Comparison of ENCODE assay signal across 20 mouse cellular contexts in the genomic region with DNA sequence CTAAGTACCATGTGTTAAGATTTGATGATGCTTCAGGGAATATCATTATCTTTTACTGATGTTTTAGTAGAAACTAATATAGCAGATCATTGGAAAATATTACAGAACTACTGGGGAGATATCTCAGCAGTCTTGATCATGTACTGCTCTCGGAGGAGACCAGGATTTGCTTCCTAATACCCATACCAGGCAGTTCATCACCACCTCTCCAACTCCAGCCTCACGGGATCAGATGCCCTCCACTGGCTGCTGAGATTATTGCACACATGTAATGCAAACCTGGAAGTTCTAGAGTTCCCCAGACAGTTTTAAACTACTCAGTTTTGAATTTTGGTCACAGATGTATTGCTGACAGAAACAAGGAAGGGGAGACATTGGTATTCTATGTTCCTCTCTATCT. TPM values are rescaled to one million over a fixed set of nuclear protein-coding genes. Genes with fewer than 3 reads are reported as not detected.
A peak's percentile ranks its signal among the peaks of the same experiment; 100 is the strongest.
DNase-seq lines count a peak whose midpoint lies in the region; ATAC-seq and TF ChIP-seq lines count a peak whose summit lies in the region.
"Had no signal": no experiment of that assay in that cellular context is flagged by ENCODE, and none has a peak within 500 bp of the region (broad histone marks: within the 10 kb centered on the region; RNA-seq: fewer than 3 reads in every experiment).

No protein-coding gene starts in this region.

- no peak for DNase-seq in cerebellum, adult 2 months
- DNase-seq in cerebellum, adult 11-12 months = no peak
- DNase-seq in hindbrain, postnatal 0 days (ENCODE audit: low spot score) = no peak
- no peak for DNase-seq in hindbrain, embryonic 10.5 days (ENCODE audit: low spot score)
- no peak for DNase-seq in lung, embryonic 14.5 days
- DNase-seq in lung, postnatal 4 days = no peak
- no peak for DNase-seq in Patski (ENCODE audit: low read depth, low spot score)
- no peak for DNase-seq in urinary bladder, postnatal 10 days (ENCODE audit: low spot score)
- DNase-seq: adrenal gland, adult 8-10 months; gastrocnemius, postnatal 10 days; kidney, postnatal 25 days; left cerebral cortex, postnatal 4 days; lung, postnatal 10 days; thymus, adult 18-20 months had no signal

- no peak overlapping the region for H3K4me2 ChIP-seq in hindbrain, postnatal 0 days (ENCODE audit: low read depth, low read length)
- no peak overlapping the region for H3K4me2 ChIP-seq in lung, embryonic 14.5 days
- H3K4me2 ChIP-seq: forebrain, embryonic 12.5 days; liver, embryonic 11.5 days; midbrain, embryonic 12.5 days had no signal

- no peaks in the 10 kb centered on the region for H3K36me3 ChIP-seq in hindbrain, postnatal 0 days (ENCODE audit: insufficient read depth, low read length)
- H3K36me3 ChIP-seq in hindbrain, embryonic 10.5 days = no peaks in the 10 kb centered on the region
- H3K36me3 ChIP-seq in lung, embryonic 14.5 days (ENCODE audit: insufficient read depth) = no peaks in the 10 kb centered on the region
- H3K36me3 ChIP-seq: forebrain, embryonic 12.5 days; midbrain, embryonic 12.5 days had no signal

- POLR2A ChIA-PET in Patski (lab: Charles Lee) = no interaction called here

- in situ Hi-C loops in Patski (cut with MboI; ENCODE audit: low pct_unique_long_range_greater_than_20kb) = no loop called here

- WGBS in cerebellum, adult 2 months = 42% methylated on average over 2 of the region's 2 CpGs
- 60% methylated on average over 2 of the region's 2 CpGs for WGBS in hindbrain, postnatal 0 days
- WGBS in hindbrain, embryonic 10.5 days = 53% methylated on average over 2 of the region's 2 CpGs
- 46% methylated on average over 2 of the region's 2 CpGs for WGBS in lung, embryonic 14.5 days

- no peak for ATAC-seq in hindbrain, postnatal 0 days
- ATAC-seq in lung, embryonic 14.5 days (ENCODE audit: insufficient read depth) = no peak
- ATAC-seq in Patski = no peak

- no peak overlapping the region for H3K27ac ChIP-seq in cerebellum, adult 2 months (ENCODE audit: insufficient read depth, low read length)
- H3K27ac ChIP-seq in hindbrain, postnatal 0 days = no peak overlapping the region
- no peak overlapping the region for H3K27ac ChIP-seq in hindbrain, embryonic 10.5 days
- H3K27ac ChIP-seq in lung, embryonic 14.5 days (ENCODE audit: low read depth) = no peak overlapping the region
- H3K27ac ChIP-seq: forebrain, embryonic 12.5 days; midbrain, embryonic 12.5 days had no signal

- H3K4me3 ChIP-seq in cerebellum, adult 2 months (replicated peaks; ENCODE audit: insufficient read depth, low read depth, low read length) = no peak overlapping the region
- no peak overlapping the region for H3K4me3 ChIP-seq in hindbrain, postnatal 0 days (ENCODE audit: low read length)
- H3K4me3 ChIP-seq in hindbrain, embryonic 10.5 days = no peak overlapping the region
- no peak overlapping the region for H3K4me3 ChIP-seq in lung, embryonic 14.5 days (ENCODE audit: low read depth, low read length)
- H3K4me3 ChIP-seq: forebrain, embryonic 12.5 days; midbrain, embryonic 12.5 days had no signal

- peak; percentile 30; the same call in 1 of the 2 replicates for TF ChIP-seq CTCF in cerebellum, adult 2 months (IDR thresholded peaks at IDR 0.05; ENCODE audit: borderline replicate concordance, insufficient read depth, low read depth, low read length)
- TF ChIP-seq CTCF in hindbrain, postnatal 0 days (IDR thresholded peaks at IDR 0.05; ENCODE audit: low read depth) = peak; percentile 31; the same call in 1 of the 2 replicates
- TF ChIP-seq CTCF in lung, embryonic 14.5 days (IDR thresholded peaks at IDR 0.05; ENCODE audit: low read depth) = peak; percentile 43
- peak; percentile 41 for TF ChIP-seq CTCF in Patski (IDR thresholded peaks at IDR 0.05)

- no peak for TF ChIP-seq POLR2A in cerebellum, adult 2 months (IDR thresholded peaks at IDR 0.05; ENCODE audit: borderline replicate concordance, insufficient read depth, low read length)

- H3K9me3 ChIP-seq in hindbrain, postnatal 0 days (ENCODE audit: low read length) = no peaks in the 10 kb centered on the region
- H3K9me3 ChIP-seq in hindbrain, embryonic 10.5 days = no peaks in the 10 kb centered on the region
- no peaks in the 10 kb centered on the region for H3K9me3 ChIP-seq in lung, embryonic 14.5 days (ENCODE audit: low read depth, low read length)
- H3K9me3 ChIP-seq: forebrain, embryonic 12.5 days; midbrain, embryonic 12.5 days had no signal

- H3K9ac ChIP-seq in hindbrain, postnatal 0 days (replicated peaks; ENCODE audit: low read length) = no peak overlapping the region
- H3K9ac ChIP-seq in lung, embryonic 14.5 days = no peak overlapping the region
- H3K9ac ChIP-seq: forebrain, embryonic 12.5 days; midbrain, embryonic 12.5 days had no signal

- H3K4me1 ChIP-seq in cerebellum, adult 2 months (ENCODE audit: control insufficient read depth, insufficient read depth, low read length) = no peaks in the 10 kb centered on the region
- H3K4me1 ChIP-seq in hindbrain, postnatal 0 days (ENCODE audit: insufficient read depth, low read length) = no peaks in the 10 kb centered on the region
- no peaks in the 10 kb centered on the region for H3K4me1 ChIP-seq in hindbrain, embryonic 10.5 days (replicated peaks)
- H3K4me1 ChIP-seq in lung, embryonic 14.5 days (ENCODE audit: insufficient read depth) = no peaks in the 10 kb centered on the region
- H3K4me1 ChIP-seq: forebrain, embryonic 12.5 days; midbrain, embryonic 12.5 days had no signal

- H3K27me3 ChIP-seq in cerebellum, adult 2 months (ENCODE audit: control insufficient read depth, insufficient read depth, low read length) = no peaks in the 10 kb centered on the region
- no peaks in the 10 kb centered on the region for H3K27me3 ChIP-seq in hindbrain, postnatal 0 days (ENCODE audit: insufficient read depth, low read length)
- no peaks in the 10 kb centered on the region for H3K27me3 ChIP-seq in hindbrain, embryonic 10.5 days (ENCODE audit: insufficient read depth, poor library complexity, severe bottlenecking)
- H3K27me3 ChIP-seq in lung, embryonic 14.5 days (ENCODE audit: insufficient read depth, low read length) = no peaks in the 10 kb centered on the region
- no peaks in the 10 kb centered on the region for H3K27me3 ChIP-seq in Patski
- H3K27me3 ChIP-seq: forebrain, embryonic 12.5 days; midbrain, embryonic 12.5 days had no signal

- CTCF ChIA-PET in Patski (lab: Charles Lee) = no interaction called here

RNA-seq across cellular contexts. Expression of gene Myf5, which starts 12.4 kb away (rescaled TPM):
- polyA plus RNA-seq in cerebellum, adult 2 months (2012; rRNA removed) = not detected in 2 replicates
- not detected in 2 replicates for total RNA-seq in hindbrain, postnatal 0 days (2014; rRNA removed)
- polyA plus RNA-seq in hindbrain, postnatal 0 days (2015; fragmentation: Nextera tagmentation; extraction: Ambion mirVana) = not detected in 2 replicates
- polyA plus RNA-seq in hindbrain, embryonic 10.5 days (2016; fragmentation: Nextera tagmentation; extraction: Ambion mirVana) = 1.1 and 4.3 TPM in 2 replicates
- polyA plus RNA-seq in lung, embryonic 14.5 days (2014; fragmentation: Nextera tagmentation; extraction: Ambion mirVana) = 0.08 and 0.28 TPM in 2 replicates
- polyA plus RNA-seq in Patski (2021) = not detected
- total RNA-seq: adrenal gland, adult 8-10 months; heart, postnatal 25 days; layer of hippocampus, postnatal 25 days; left cerebral cortex, postnatal 4 days had no signal
- polyA plus RNA-seq: forebrain, embryonic 12.5 days; midbrain, embryonic 12.5 days had no signal

RNA-seq across cellular contexts. Expression of gene Myf6, which starts 21.0 kb away (rescaled TPM):
- not detected in 2 replicates for polyA plus RNA-seq in cerebellum, adult 2 months (2012; rRNA removed)
- total RNA-seq in hindbrain, postnatal 0 days (2014; rRNA removed) = 0.18 TPM in 1 of 2 replicates, not detected in the other
- not detected in 2 replicates for polyA plus RNA-seq in hindbrain, postnatal 0 days (2015; fragmentation: Nextera tagmentation; extraction: Ambion mirVana)
- 0.12 TPM in 1 of 2 replicates, not detected in the other for polyA plus RNA-seq in hindbrain, embryonic 10.5 days (2016; fragmentation: Nextera tagmentation; extraction: Ambion mirVana)
- polyA plus RNA-seq in lung, embryonic 14.5 days (2014; fragmentation: Nextera tagmentation; extraction: Ambion mirVana) = 0.14 and 0.24 TPM in 2 replicates
- polyA plus RNA-seq in Patski (2021) = not detected
- total RNA-seq: adrenal gland, adult 8-10 months; heart, postnatal 25 days; layer of hippocampus, postnatal 25 days; left cerebral cortex, postnatal 4 days had no signal
- polyA plus RNA-seq: midbrain, embryonic 12.5 days; urinary bladder, adult 2 months had no signal
